Mouse (Mus musculus): ENCODE measurements at regions not wholly inside any gene's neighbourhood (a gene's known extent, or its start where the extent isn't known, plus 50 kb on each side); places are given as distances from the start of the nearest gene placed in this dataset.

GRCm38 (mm10) chr6:93273917-93274513 lies 330.7 kb upstream of the Adamts9 start:
- TF ChIP-seq KAT2A (conservative IDR thresholded peaks at IDR 0.05; ENCODE audit: low read depth, low read length) (no peak), CTCF (IDR thresholded peaks at IDR 0.05 in 2 of 3, conservative IDR thresholded peaks at IDR 0.05 in 1 of 3; ENCODE audit: control insufficient read depth in 1 of 3, insufficient read depth in 1 of 3, low read depth in 2 of 3, low read length in 3 of 3, poor library complexity in 1 of 3, severe bottlenecking in 1 of 3) (no peak), SIN3A (IDR thresholded peaks at IDR 0.05; ENCODE audit: low read length) (no peak), EP300 (IDR thresholded peaks at IDR 0.05; ENCODE audit: low read depth in 1 of 2, low read length in 2 of 2) (no peak), POLR2A (IDR thresholded peaks at IDR 0.05; ENCODE audit: control insufficient read depth in 1 of 2, insufficient read depth in 1 of 2, low read depth in 1 of 2, low read length in 2 of 2, poor library complexity in 1 of 2) (no peak), POLR2AphosphoS2 (IDR thresholded peaks at IDR 0.05; ENCODE audit: low read length) (no peak)
